ENCODE assay signal across 10 mouse cellular contexts in genomic region chr15:100451245-100451644, GRCm38 (mm10). TPM values are rescaled to one million over a fixed set of nuclear protein-coding genes. Genes with fewer than 3 reads are reported as not detected.
DNase-seq lines count a peak whose midpoint lies in the region; ATAC-seq lines count a peak whose summit lies in the region.
"Had no signal": no experiment of that assay in that cellular context is flagged by ENCODE, and none has a peak within 500 bp of the region (broad histone marks: within the 10 kb centered on the region; RNA-seq: fewer than 3 reads in every experiment).

No protein-coding gene starts in this region.

- no peak for ATAC-seq in hindbrain, embryonic 13.5 days (ENCODE audit: low FRiP score)
- no peak for ATAC-seq in hindbrain, embryonic 12.5 days (ENCODE audit: low FRiP score)

- H3K4me1 ChIP-seq in hindbrain, embryonic 13.5 days (replicated peaks): no peaks in the 10 kb centered on the region; the same call in 1 of the 2 replicates
- H3K4me1 ChIP-seq in hindbrain, embryonic 10.5 days (replicated peaks): no peaks in the 10 kb centered on the region
- no peaks in the 10 kb centered on the region for H3K4me1 ChIP-seq in hindbrain, embryonic 12.5 days

- H3K4me3 ChIP-seq in hindbrain, embryonic 13.5 days: no peak overlapping the region
- H3K4me3 ChIP-seq in hindbrain, embryonic 10.5 days: no peak overlapping the region
- no peak overlapping the region for H3K4me3 ChIP-seq in hindbrain, embryonic 12.5 days
- H3K4me3 ChIP-seq: embryonic facial prominence, embryonic 12.5 days had no signal

- DNase-seq in hindbrain, embryonic 10.5 days (ENCODE audit: low spot score): no peak
- DNase-seq in testis, postnatal 10 days (ENCODE audit: low spot score): peak; percentile 63
- no peak for DNase-seq in testis, postnatal 14 days (ENCODE audit: low spot score)
- peak; percentile 65 to 70 for DNase-seq in heart, postnatal 14 days
- DNase-seq in frontal cortex, postnatal 25 days (ENCODE audit: low spot score in 2 of 2): no peak
- no peak for DNase-seq in urinary bladder, postnatal 4 days (ENCODE audit: low spot score in 2 of 2)

- WGBS in hindbrain, embryonic 13.5 days: 68% methylated on average over 16 of the region's 16 CpGs
- WGBS in hindbrain, embryonic 10.5 days: 77% methylated on average over 16 of the region's 16 CpGs
- WGBS in hindbrain, embryonic 12.5 days: 70% methylated on average over 16 of the region's 16 CpGs

- H3K27ac ChIP-seq in hindbrain, embryonic 13.5 days: 0 out of 2 replicates have a peak overlapping the region, but pooled peaks have one; percentile 30
- H3K27ac ChIP-seq in hindbrain, embryonic 10.5 days: no peak overlapping the region
- no peak overlapping the region for H3K27ac ChIP-seq in hindbrain, embryonic 12.5 days
- H3K27ac ChIP-seq: embryonic facial prominence, embryonic 12.5 days; kidney, postnatal 0 days had no signal

- no peaks in the 10 kb centered on the region for H3K36me3 ChIP-seq in hindbrain, embryonic 13.5 days
- H3K36me3 ChIP-seq in hindbrain, embryonic 10.5 days: no peaks in the 10 kb centered on the region
- no peaks in the 10 kb centered on the region for H3K36me3 ChIP-seq in hindbrain, embryonic 12.5 days
- H3K36me3 ChIP-seq: embryonic facial prominence, embryonic 12.5 days had no signal

- H3K9ac ChIP-seq in hindbrain, embryonic 13.5 days: no peak overlapping the region
- no peak overlapping the region for H3K9ac ChIP-seq in hindbrain, embryonic 12.5 days
- H3K9ac ChIP-seq: embryonic facial prominence, embryonic 12.5 days had no signal

- intact Hi-C loops in heart, postnatal 14 days (cut with DNase I): loop anchor here (10.0 kb wide), 1 partner anchor 146 kb away; the partner anchor contains the start of gene Mettl7a1

- H3K27me3 ChIP-seq in hindbrain, embryonic 13.5 days: no peaks in the 10 kb centered on the region
- H3K27me3 ChIP-seq in hindbrain, embryonic 10.5 days (ENCODE audit: insufficient read depth, poor library complexity, severe bottlenecking): no peaks in the 10 kb centered on the region
- H3K27me3 ChIP-seq in hindbrain, embryonic 12.5 days: no peaks in the 10 kb centered on the region
- H3K27me3 ChIP-seq: embryonic facial prominence, embryonic 12.5 days had no signal

- no peak overlapping the region for H3K4me2 ChIP-seq in hindbrain, embryonic 13.5 days
- no peak overlapping the region for H3K4me2 ChIP-seq in hindbrain, embryonic 12.5 days (replicated peaks)
- H3K4me2 ChIP-seq: embryonic facial prominence, embryonic 12.5 days had no signal

- H3K9me3 ChIP-seq in hindbrain, embryonic 13.5 days: no peaks in the 10 kb centered on the region
- H3K9me3 ChIP-seq in hindbrain, embryonic 10.5 days: no peaks in the 10 kb centered on the region
- no peaks in the 10 kb centered on the region for H3K9me3 ChIP-seq in hindbrain, embryonic 12.5 days (replicated peaks)
- H3K9me3 ChIP-seq: embryonic facial prominence, embryonic 12.5 days had no signal

RNA-seq across cellular contexts. Expression of gene Letmd1, which starts 17.6 kb away (rescaled TPM):
- 53.1 and 56.4 TPM in 2 replicates for polyA plus RNA-seq in hindbrain, embryonic 13.5 days (2015; fragmentation: Nextera tagmentation; extraction: Ambion mirVana)
- polyA plus RNA-seq in hindbrain, embryonic 10.5 days (2016; fragmentation: Nextera tagmentation; extraction: Ambion mirVana): 38.0 and 41.2 TPM in 2 replicates
- 10 to 100 TPM; 12.8 to 20.4 TPM for total RNA-seq in heart, postnatal 14 days (2021)
- 43.6 and 45.8 TPM in 2 replicates for polyA plus RNA-seq in hindbrain, embryonic 12.5 days (2016; fragmentation: Nextera tagmentation; extraction: Ambion mirVana)

RNA-seq across cellular contexts. Expression of gene Slc11a2, which starts 26.4 kb away (rescaled TPM):
- polyA plus RNA-seq in hindbrain, embryonic 13.5 days (2015; fragmentation: Nextera tagmentation; extraction: Ambion mirVana): 23.8 and 24.1 TPM in 2 replicates
- polyA plus RNA-seq in hindbrain, embryonic 10.5 days (2016; fragmentation: Nextera tagmentation; extraction: Ambion mirVana): 25.1 and 26.2 TPM in 2 replicates
- 10 to 100 TPM; 53.6 to 58.2 TPM for total RNA-seq in heart, postnatal 14 days (2021)
- 24.6 and 25.8 TPM in 2 replicates for polyA plus RNA-seq in hindbrain, embryonic 12.5 days (2016; fragmentation: Nextera tagmentation; extraction: Ambion mirVana)

RNA-seq across cellular contexts. Expression of gene Gm5475, which starts 29.3 kb away (rescaled TPM):
- polyA plus RNA-seq in hindbrain, embryonic 13.5 days (2015; fragmentation: Nextera tagmentation; extraction: Ambion mirVana): 0.10 and 0.14 TPM in 2 replicates
- polyA plus RNA-seq in hindbrain, embryonic 10.5 days (2016; fragmentation: Nextera tagmentation; extraction: Ambion mirVana): not detected in 2 replicates
- not detected for total RNA-seq in heart, postnatal 14 days (2021)
- polyA plus RNA-seq in hindbrain, embryonic 12.5 days (2016; fragmentation: Nextera tagmentation; extraction: Ambion mirVana): 0.12 TPM in 1 of 2 replicates, not detected in the other

RNA-seq across cellular contexts. Expression of gene Csrnp2, which starts 44.0 kb away (rescaled TPM):
- polyA plus RNA-seq in hindbrain, embryonic 13.5 days (2015; fragmentation: Nextera tagmentation; extraction: Ambion mirVana): 43.2 and 44.4 TPM in 2 replicates
- polyA plus RNA-seq in hindbrain, embryonic 10.5 days (2016; fragmentation: Nextera tagmentation; extraction: Ambion mirVana): 20.9 and 26.2 TPM in 2 replicates
- total RNA-seq in heart, postnatal 14 days (2021): 1 to 10 TPM; 3.1 to 3.2 TPM
- 41.4 and 43.0 TPM in 2 replicates for polyA plus RNA-seq in hindbrain, embryonic 12.5 days (2016; fragmentation: Nextera tagmentation; extraction: Ambion mirVana)

Comparison
In these comparisons a context has a peak if more than half of its experiments do, and no peak if none do; other contexts are left out.
1. DNase-seq: peak in testis, postnatal 10 days (single experiment) and heart, postnatal 14 days (2 of 2); none in hindbrain, embryonic 10.5 days (single experiment), testis, postnatal 14 days (single experiment), frontal cortex, postnatal 25 days (0 of 2) and urinary bladder, postnatal 4 days (0 of 2).